Comparison of ENCODE assay signal across 9 mouse cellular contexts in genomic region chr3:131208265-131208891, GRCm38 (mm10).
DNase-seq lines count a peak whose midpoint lies in the region; ATAC-seq and TF ChIP-seq lines count a peak whose summit lies in the region.
"Had no signal": no experiment of that assay in that cellular context is flagged by ENCODE, and none has a peak within 500 bp of the region (broad histone marks: within the 10 kb centered on the region; RNA-seq: fewer than 3 reads in every experiment).

No protein-coding gene starts in this region.

- DNase-seq in forebrain, embryonic 11.5 days (ENCODE audit: low spot score): no peak
- DNase-seq in forebrain, postnatal 0 days: no peak
- DNase-seq in B cell, adult 2 months: peak; percentile 59 to 62
- no peak for DNase-seq in left cerebral cortex, postnatal 10 days (ENCODE audit: extremely low spot score in 1 of 2, low spot score in 2 of 2)
- DNase-seq in testis, postnatal 14 days (ENCODE audit: low spot score): no peak
- no peak for DNase-seq in heart, postnatal 25 days (ENCODE audit: low spot score)

- 65% methylated on average over 13 of the region's 13 CpGs for WGBS in forebrain, embryonic 11.5 days
- WGBS in forebrain, postnatal 0 days: 51% methylated on average over 13 of the region's 13 CpGs

- no peaks in the 10 kb centered on the region for H3K9me3 ChIP-seq in forebrain, embryonic 11.5 days (ENCODE audit: control insufficient read depth, low read length)
- H3K9me3 ChIP-seq in forebrain, postnatal 0 days (ENCODE audit: low read length): no peaks in the 10 kb centered on the region
- H3K9me3 ChIP-seq: heart, embryonic 13.5 days had no signal

- H3K27me3 ChIP-seq in forebrain, embryonic 11.5 days (ENCODE audit: control insufficient read depth, insufficient read depth, low read length): no peaks in the 10 kb centered on the region
- H3K27me3 ChIP-seq in forebrain, postnatal 0 days (ENCODE audit: insufficient read depth, low read length): no peaks in the 10 kb centered on the region
- H3K27me3 ChIP-seq: heart, embryonic 13.5 days had no signal

- H3K27ac ChIP-seq in forebrain, embryonic 11.5 days (ENCODE audit: low read depth, low read length): no peak overlapping the region
- H3K27ac ChIP-seq in forebrain, postnatal 0 days (ENCODE audit: low read depth, low read length): no peak overlapping the region
- H3K27ac ChIP-seq: heart, embryonic 13.5 days had no signal

- intact Hi-C loops in left cerebral cortex, postnatal 10 days (cut with DNase I): no loop called here
- intact Hi-C loops in heart, postnatal 25 days (cut with DNase I): no loop called here

- H3K36me3 ChIP-seq in forebrain, embryonic 11.5 days (ENCODE audit: control insufficient read depth, insufficient read depth, low read length): no peaks in the 10 kb centered on the region
- no peaks in the 10 kb centered on the region for H3K36me3 ChIP-seq in forebrain, postnatal 0 days (ENCODE audit: insufficient read depth)
- H3K36me3 ChIP-seq: heart, embryonic 13.5 days had no signal

- H3K4me2 ChIP-seq in forebrain, embryonic 11.5 days (ENCODE audit: low read depth, low read length, severe bottlenecking): no peak overlapping the region
- no peak overlapping the region for H3K4me2 ChIP-seq in forebrain, postnatal 0 days (ENCODE audit: low read depth)
- H3K4me2 ChIP-seq: heart, embryonic 13.5 days had no signal

- 0 out of 2 replicates have a peak, but pooled peaks cover 2% of the 10 kb centered on the region for H3K4me1 ChIP-seq in forebrain, embryonic 11.5 days (replicated peaks; ENCODE audit: control insufficient read depth, insufficient read depth, low read length)
- H3K4me1 ChIP-seq in forebrain, postnatal 0 days (ENCODE audit: insufficient read depth): no peaks in the 10 kb centered on the region

- H3K9ac ChIP-seq in forebrain, embryonic 11.5 days (ENCODE audit: low read length): no peak overlapping the region
- no peak overlapping the region for H3K9ac ChIP-seq in forebrain, postnatal 0 days
- H3K9ac ChIP-seq: heart, embryonic 13.5 days had no signal

- no peak for TF ChIP-seq CTCF in forebrain, postnatal 0 days (IDR thresholded peaks at IDR 0.05; ENCODE audit: low read depth)

- 0 out of 2 replicates have a peak, but pooled peaks have one; percentile 39 for ATAC-seq in forebrain, embryonic 11.5 days (replicated peaks; ENCODE audit: low FRiP score)
- ATAC-seq in forebrain, postnatal 0 days: no peak
- ATAC-seq in inflammation-experienced regulatory T-cells, adult 6 months: peak; percentile 97
- ATAC-seq in neutrophil, adult 5-6 weeks (ENCODE audit: extremely low read depth, insufficient number of reproducible peaks, low FRiP score, poor library complexity, severe bottlenecking): peak; percentile 76

- no peak overlapping the region for H3K4me3 ChIP-seq in forebrain, embryonic 11.5 days (ENCODE audit: low read depth, low read length)
- no peak overlapping the region for H3K4me3 ChIP-seq in forebrain, postnatal 0 days (ENCODE audit: low read depth, low read length)
- H3K4me3 ChIP-seq: heart, embryonic 13.5 days had no signal

Comparison
In these comparisons a context has a peak if more than half of its experiments do, and no peak if none do; other contexts are left out.
1. DNase-seq: peak in B cell, adult 2 months (2 of 2); none in forebrain, embryonic 11.5 days (single experiment), forebrain, postnatal 0 days (single experiment), left cerebral cortex, postnatal 10 days (0 of 2), testis, postnatal 14 days (single experiment) and heart, postnatal 25 days (single experiment).